Mouse (Mus musculus): ENCODE results near the gene Nos1.

The Nos1 gene

DNA sequence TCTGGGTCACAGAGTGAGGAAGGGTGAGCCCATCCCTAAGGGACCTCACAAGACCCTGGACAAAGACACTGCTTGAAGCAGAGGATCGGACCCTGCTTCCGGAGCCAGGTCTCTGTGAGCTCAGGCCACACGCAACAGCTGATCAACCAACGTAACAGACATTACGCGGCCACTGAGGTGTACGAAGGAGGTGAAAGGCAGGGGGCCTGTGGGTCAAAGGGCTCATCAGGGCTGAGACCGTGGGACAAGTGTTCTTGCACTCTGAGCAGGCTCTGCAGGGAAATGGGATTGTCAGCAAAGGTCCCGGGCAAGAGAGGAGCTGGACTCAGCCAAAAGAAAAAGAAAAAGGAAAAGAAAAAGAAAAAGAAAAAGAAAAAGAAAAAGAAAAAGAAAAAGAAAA is 186.1 kb downstream of the Nos1 start:
- DNase-seq, result no peak

DNA sequence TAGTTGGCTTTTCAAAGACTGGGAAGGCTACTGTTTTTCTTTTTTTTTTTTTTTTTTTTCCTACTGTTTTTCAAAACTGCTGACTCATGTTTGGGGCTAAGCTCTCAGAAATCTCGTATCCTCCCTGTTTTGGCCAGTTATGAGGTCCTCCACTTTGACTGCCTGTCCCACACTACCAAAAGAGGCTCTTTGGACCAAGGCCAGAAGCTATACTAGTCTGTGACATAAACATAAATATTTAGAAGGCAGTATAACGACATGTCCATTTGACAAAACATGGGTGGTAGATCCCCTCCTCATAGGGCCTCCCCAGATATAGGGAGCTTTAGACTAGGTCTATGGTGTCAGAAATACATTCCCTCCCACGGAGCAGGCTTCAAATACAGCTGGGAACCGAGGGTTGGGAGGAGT is 186.8 kb downstream of the Nos1 start:
- DNase-seq, result no peak

GRCm38 (mm10) chr5:117969681-117970427 is 189.0 kb downstream of the Nos1 start:
- DNase-seq, result no peak

GRCm38 (mm10) chr5:117976263-117976656 is 195.4 kb downstream of the Nos1 start:
- DNase-seq, result no peak

DNA sequence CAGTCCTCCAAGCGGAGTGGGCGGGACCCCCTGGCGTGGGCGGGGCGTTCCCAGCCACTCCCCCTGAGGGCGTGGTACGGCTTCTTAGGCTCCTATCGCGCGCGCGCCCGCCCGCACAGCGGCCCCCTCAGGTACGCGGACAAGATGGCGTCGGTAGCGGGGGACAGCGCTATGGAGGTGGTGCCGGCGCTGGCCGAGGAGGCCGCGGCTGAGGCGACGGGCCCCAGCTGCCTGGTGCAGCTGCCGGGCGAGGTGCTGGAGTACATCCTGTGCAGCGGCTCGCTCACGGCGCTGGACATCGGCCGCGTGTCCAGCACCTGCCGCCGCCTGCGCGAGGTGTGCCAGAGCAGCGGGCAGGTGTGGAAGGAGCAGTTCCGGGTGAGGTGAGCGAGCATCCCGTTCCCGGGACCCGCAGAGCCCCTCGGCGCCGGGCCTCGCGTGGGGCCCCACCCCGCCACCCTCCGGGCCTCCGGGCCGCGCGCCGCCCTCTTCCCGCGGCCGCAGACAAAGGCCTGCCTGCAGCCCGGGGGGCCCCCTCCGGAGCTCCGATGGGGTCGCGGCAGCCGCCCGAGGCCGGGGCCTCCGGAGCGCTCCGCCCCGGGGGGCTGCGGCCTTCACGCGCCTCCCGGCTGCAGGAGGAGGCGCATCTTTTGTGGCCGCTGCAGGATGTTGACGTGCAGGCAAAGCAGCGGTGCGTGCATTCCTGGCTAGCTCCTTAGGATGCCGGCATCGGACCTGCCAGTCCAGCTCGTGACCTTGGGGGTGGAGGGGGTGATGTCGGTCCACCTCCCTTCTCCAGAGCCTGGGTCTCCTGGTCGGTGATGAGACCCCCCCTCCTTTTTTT is 196.0 kb downstream of the Nos1 start, which contains the start of gene Fbxo21:
TSS of gene Fbxo21 (plus strand) at position 74 of the 844 bp plus-strand sequence.
- DNase-seq, result peak; percentile 97

- peak; percentile 38 for DNase-seq
These were observed 196.8 kb downstream of the Nos1 start for GRCm38 (mm10) chr5:117977501-117978158.

GRCm38 (mm10) chr5:117978159-117978697 is 197.4 kb downstream of the Nos1 start:
- no peak for DNase-seq

DNA sequence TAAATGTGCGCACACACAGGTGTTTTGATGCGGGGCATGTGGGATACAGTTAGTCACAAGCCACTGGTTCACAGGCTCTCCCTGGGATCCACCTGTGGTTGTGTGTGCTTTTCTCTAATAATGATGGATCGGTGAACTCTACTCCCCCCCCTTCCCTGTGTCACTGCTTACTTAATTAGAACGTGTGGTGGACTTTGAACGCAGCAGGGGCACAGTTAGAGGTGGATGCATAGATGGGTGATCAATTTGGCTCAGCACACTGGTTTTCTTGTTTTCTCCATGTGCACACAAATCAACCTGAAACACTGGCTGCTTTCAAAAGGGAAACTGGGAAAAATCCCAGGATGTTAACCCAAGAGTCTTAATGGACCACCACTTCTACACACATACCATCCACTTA is 198.2 kb downstream of the Nos1 start:
- no peak for DNase-seq

- DNase-seq, result no peak
These were observed 200.1 kb downstream of the Nos1 start for GRCm38 (mm10) chr5:117980921-117981320.

GRCm38 (mm10) chr5:117981943-117982342 is 201.1 kb downstream of the Nos1 start:
- no peak for DNase-seq

DNA sequence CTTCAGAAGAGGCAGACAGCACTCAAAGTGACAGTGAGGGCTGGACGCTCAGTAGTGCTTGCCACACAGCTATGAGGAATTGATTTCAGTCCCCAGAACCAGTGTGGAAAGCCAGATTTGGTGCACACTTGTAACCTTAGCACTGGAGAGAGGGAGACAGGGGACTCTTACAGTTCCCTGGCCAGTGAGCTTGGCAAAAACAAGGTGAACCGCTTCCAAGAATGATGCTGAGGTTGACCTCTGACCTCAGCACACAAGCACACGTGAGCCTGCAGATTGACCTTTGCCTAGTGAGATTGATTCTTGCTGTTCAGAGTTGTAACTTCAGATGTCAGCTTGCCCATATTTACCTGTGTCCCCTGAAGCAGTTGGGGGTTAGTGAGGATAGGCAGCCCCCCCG is 205.5 kb downstream of the Nos1 start:
- DNase-seq, result no peak

GRCm38 (mm10) chr5:117987891-117988290 is 207.1 kb downstream of the Nos1 start:
- no peak for DNase-seq

DNA sequence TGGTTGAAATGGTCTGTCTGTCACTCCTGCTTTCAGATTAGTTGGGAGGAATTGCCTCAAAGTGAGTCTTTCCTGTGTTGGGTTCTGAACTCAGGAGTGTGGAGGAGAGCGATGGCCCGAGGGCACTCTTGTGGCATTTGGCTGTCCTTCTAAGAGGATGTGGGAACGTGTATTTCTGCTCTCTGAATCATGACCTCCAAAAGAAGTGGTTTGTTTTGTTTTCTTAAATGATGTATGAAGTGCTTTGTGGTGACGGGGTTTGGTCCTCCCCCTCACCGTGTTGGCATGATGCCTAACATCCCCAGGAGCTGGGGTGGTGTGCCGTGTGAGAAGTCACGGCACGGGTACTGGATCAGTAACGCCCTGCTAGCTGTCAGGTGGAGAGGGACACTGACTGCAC is 207.5 kb downstream of the Nos1 start:
- DNase-seq, result no peak

- DNase-seq, result no peak
These were observed 208.9 kb downstream of the Nos1 start for GRCm38 (mm10) chr5:117989773-117990172.

- no peak for DNase-seq
These were observed 210.1 kb downstream of the Nos1 start for GRCm38 (mm10) chr5:117990957-117991356.

- DNase-seq, result peak; percentile 30
These were observed 212.7 kb downstream of the Nos1 start for GRCm38 (mm10) chr5:117993550-117993949.

GRCm38 (mm10) chr5:117995372-117995901 is 214.6 kb downstream of the Nos1 start:
- no peak for DNase-seq

- no peak for DNase-seq
These were observed 215.1 kb downstream of the Nos1 start for GRCm38 (mm10) chr5:117995911-117996310.

- no peak for DNase-seq
These were observed 215.7 kb downstream of the Nos1 start for GRCm38 (mm10) chr5:117996581-117996980.

- DNase-seq, result no peak
These were observed 216.7 kb downstream of the Nos1 start for GRCm38 (mm10) chr5:117997434-117997970.

- no peak for DNase-seq
These were observed 218.2 kb downstream of the Nos1 start for GRCm38 (mm10) chr5:117999061-117999460.

- DNase-seq, result peak; percentile 38
These were observed 218.8 kb downstream of the Nos1 start for GRCm38 (mm10) chr5:117999584-117999983.

DNA sequence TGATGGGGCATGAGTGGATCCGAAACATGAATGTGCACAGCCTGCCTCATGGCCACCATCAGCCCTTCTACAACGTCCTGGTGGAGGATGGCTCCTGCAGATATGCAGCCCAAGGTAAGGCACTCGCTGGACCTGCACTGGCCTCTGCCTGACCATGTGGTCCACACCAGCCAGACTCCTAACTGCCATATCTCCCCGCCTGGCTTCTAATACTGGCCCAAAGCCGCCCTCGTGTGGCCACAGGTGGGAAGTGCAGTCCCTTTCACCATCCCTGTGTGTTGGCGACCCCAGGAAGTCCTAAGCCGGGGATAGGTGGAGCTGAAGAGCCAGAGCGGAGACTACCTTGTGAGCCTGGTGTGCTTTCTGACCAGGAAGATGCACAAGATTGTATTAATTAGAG is 221.2 kb downstream of the Nos1 start:
- DNase-seq, result no peak

All from right cerebral cortex, postnatal 25 days (tissue).